Mouse (Mus musculus) CH12F3 (cell line): ENCODE measurements around the gene Rep15.

Source experiments
- in situ Hi-C: fragments of 300-500 bp; cut with MboI; formaldehyde crosslinking; loops from 2 replicates; pipeline ENCODE4 v1.14.3; 2020; ENCODE audit warnings: low sequenced_read_pairs

Gene Rep15

DNA sequence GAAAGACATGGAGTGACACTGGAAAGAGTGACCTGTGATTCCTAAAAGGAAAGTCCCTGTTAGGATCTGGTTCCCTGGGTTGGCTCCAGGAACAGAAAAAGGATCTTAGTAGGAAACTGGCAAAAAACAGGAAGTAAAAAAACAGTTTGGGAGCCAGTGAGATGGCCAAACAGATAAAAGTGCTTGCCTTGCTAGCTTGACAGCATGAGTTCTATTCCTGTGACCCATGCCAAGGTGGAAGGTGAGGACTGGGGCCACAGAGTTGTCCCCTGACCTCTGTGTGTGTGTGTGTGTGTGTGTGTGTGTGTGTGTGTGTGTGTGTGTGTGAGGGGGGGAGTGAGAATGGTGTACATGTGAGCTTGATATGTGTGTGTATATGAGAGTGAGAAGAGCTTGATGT lies 8.8 kb upstream of the Rep15 start:
- in situ Hi-C loops, result loop anchor here (25.0 kb wide), 1 partner anchor 464 kb away; the partner anchor contains the start of gene Ccdc91

DNA sequence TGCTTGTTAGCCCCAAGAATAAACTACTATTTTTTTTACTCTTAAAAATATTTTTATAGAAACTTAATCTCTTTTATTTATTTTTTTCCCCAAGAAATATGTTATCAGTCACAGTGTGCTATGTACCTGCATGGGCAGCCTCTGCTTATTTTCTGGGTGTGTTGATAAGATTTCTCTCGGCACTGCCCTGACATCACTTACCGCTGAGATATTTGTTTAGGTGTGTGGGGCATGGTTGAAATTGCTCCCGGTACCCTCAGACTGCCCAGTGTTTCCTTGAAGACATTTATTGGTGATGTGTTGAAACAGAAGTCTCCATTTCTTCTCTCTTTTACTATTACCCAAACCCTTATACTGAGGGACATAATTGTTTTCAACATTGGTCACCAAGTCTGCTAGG lies 7.6 kb upstream of the Rep15 start:
- in situ Hi-C loops, result loop anchor here (25.0 kb wide), 1 partner anchor 463 kb away; the partner anchor contains the start of gene Ccdc91

DNA sequence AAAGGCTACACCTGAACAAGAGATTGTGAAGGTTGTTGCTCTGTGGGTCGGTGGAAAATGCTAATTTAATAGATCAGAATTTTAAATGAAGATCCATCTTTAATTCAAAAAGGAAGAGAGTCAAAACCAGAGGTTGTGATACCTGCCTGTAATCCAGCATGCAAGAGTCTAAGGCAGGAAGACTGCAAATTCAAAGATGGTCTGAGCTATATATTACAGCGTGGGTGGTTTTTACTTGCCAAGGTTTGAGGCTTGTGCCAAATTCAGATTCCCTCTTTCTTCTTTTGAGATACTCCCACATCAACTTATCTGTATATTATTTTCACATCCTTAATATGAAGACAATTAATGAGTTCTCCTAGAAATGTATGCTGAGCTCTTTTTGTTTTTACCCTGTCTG lies 4.0 kb upstream of the Rep15 start:
- in situ Hi-C loops, result no loop called here

- in situ Hi-C loops, result no loop called here
These were observed 2.8 kb upstream of the Rep15 start for GRCm38 (mm10) chr6:147029591-147029990.

DNA sequence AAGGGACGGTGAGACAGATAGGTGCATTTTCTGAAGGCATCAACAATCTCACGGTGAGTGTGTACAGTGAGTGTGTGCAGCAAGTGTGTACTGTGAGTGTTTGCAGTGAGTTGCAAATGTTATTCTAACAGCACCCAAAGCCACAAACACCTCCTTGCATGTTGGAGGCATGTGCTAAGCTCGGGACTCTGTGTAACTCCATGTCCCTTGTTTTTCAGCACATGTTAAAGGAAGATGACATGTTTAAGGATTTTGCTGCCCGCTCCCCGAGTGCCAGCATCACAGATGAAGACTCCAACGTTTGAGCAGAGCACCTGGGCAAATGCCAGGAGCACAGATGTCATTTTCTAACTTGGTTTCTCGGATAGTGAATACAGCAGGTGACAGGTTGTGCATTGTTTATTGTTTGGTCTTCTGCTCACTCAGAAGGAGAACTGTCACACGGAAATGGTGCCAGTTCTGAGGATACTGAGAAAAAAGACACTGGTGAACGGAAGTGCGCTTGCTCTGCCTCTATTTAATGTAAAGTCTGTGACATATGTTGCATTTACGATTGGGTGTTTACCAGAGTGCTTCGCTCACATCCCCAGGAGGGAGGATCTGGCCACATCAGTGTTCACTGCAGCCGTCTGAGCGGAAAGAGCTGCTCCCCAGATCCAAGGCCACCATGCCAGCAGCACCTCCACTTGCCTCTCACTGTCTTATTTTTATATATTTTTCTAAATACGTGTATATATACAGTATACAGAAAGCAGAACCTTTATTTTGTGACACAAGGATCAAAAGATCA lies 2.1 kb upstream of the Rep15 start:
- in situ Hi-C loops, result no loop called here

DNA sequence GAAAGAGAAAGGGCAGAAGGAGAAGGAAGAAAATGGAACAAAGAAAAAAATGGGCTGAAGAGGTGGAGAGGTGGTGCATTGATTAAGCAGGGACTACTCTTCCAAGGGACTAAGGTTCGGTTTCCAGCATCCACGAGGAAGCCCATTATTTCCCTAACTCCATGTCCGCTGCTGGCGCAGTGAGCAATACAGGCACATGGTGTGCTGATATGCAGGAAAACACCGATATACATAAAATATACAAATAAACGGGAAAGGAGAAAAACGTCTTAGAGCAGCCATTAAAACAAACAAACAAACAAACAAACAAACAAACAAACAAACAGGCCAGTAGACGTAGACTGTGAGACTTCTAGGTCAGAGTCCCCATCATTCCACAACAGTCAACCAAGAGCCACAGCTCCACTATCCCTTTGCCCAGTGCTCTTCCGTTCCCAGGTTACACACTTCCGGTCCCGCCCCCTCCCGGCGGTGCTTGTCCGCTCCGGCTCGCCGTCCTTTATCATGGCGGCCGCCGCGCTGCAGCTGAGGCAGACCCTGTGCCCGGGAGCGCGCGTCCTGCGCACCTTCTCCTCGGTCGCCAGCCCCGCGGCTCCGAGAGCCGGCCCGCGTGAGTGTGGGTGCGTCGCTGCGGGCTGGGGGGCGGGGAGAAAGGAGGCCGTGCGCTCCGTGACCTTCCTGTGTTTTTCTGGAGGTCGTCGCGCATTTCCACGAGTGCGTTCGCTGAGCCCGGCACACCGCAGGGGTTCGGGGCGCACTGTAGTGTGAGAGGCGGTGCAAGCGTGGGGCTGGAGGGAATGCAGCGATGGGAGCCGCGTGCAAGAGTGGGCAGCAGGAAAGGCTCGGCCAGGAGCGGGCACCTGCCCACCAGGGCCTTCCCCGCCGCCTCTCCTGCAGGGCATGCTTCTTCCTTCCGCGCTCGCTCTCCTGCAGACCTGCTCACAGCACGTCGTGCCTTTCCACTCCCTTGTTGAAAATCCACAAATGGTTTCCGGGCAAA lies 10.2 kb downstream of the Rep15 start, which contains the start of gene Mrps35:
TSS of gene Mrps35 (plus strand) at position 474 of the 1,000 bp plus-strand sequence.
- in situ Hi-C loops, result no loop called here

- in situ Hi-C loops, result no loop called here
These were observed 11.2 kb downstream of the Rep15 start for GRCm38 (mm10) chr6:147043633-147044032.

GRCm38 (mm10) chr6:147049239-147049805 lies 16.9 kb downstream of the Rep15 start:
- in situ Hi-C loops, result no loop called here

GRCm38 (mm10) chr6:147051666-147052065 lies 19.3 kb downstream of the Rep15 start:
- in situ Hi-C loops, result no loop called here

DNA sequence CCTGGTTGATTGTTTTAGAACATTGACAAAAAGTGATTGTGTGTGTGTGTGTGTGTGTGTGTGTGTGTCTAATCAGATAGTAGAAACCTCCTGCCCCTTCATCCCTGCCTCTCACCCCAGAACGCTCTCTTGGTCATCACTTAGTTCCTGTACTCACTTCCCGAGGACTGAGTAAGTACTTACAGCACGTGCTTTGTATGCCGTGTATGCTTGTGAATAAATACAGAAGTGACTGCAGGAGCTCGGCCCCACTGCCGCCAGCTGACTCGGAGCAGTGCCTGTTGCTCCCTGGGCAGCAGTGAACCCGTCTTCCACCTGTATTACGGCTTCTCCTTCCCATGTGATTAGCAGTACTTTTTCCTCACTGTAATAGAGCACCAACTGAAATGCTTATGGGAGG lies 20.1 kb downstream of the Rep15 start:
- in situ Hi-C loops, result no loop called here

- in situ Hi-C loops, result no loop called here
These were observed 21.6 kb downstream of the Rep15 start for GRCm38 (mm10) chr6:147053785-147054646.

DNA sequence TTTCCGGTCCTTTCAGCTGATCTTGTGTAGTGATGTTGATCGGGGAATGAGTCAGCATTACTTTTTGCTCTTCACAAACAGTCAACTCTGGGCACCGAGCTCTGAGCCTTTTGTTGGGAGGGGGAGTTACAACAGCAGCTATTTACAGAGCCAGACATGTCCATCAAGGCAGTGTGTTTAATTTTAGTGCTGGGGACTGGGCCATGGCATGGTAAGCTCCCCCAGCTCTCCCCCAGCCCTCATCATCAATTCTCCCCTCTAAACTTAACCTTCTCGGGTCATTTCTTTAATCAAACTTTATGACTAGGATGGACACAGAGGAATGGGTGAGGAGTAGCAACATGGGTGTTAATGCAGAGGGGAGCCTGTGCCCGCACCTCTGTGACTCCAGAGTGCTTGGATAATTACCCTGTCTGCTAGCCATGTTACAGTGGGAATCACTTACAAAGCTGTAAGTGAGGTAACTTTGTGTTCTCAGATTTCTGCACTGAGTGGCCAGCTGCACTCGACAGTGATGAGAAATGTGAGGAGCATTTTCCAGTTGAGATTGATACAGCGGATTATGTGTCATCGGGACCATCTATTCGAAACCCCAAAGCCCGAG lies 23.1 kb downstream of the Rep15 start:
- in situ Hi-C loops, result no loop called here

DNA sequence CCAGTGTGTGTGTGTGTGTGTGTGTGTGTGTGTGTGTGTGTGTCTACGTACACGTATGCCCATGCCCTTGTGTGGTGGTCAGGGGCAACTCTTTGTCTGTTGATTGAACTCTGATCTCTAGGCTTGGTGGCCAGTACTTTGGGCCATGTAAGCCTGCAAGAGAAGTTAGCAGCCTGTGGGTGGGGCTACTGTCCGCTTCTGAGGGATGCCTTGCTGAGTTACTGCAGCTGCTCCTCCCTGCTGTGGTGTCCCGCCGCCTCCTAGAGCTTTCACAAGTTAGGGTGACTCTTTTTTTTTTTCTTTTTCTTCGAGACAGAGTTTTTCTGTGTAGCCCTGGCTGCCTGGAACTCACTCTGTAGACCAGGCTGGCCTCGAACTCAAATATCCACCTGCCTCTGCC lies 26.9 kb downstream of the Rep15 start:
- in situ Hi-C loops, result no loop called here

DNA sequence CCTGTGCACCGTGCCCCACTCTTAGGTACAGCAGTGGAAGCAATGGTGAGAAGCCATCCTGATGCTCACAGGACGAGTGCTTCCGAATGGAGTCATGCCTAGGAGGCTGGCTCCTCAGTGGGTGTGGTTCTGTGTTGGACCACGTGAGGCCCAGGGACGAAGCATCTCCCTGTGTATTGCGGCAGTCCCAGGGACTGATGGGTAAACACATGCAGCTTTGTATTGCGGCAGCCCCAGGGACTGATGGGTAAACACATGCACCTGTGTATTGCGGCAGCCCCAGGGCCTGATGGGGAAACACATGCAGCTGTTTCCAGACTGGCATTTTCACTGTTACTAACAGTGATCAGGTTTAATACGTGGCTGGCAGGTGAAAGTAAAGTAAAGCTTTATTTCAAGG lies 29.2 kb downstream of the Rep15 start:
- in situ Hi-C loops, result no loop called here

DNA sequence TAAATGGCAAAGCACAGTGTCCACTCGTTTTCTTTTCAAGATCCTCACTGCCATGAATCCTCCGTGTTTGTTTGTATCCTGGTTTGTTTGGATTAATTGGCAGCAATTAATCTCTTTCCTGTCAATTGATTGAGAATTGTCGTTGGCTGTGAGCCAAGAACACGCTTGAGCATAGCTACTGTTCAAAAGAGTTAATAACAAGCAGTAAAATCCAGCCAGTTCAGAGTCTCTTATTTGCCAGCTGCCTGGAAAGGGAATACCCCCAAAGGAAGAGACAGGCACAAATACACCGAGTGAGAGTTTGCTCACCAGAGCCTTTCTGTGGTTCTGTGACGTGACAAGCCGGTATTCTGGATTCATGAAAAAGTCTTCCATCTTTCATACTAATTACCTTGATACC lies 29.6 kb downstream of the Rep15 start:
- in situ Hi-C loops, result no loop called here

- in situ Hi-C loops, result no loop called here
These were observed 30.3 kb downstream of the Rep15 start for GRCm38 (mm10) chr6:147062694-147063093.

GRCm38 (mm10) chr6:147064226-147064943 lies 32.0 kb downstream of the Rep15 start:
- in situ Hi-C loops, result no loop called here

- in situ Hi-C loops, result no loop called here
These were observed 32.5 kb downstream of the Rep15 start for GRCm38 (mm10) chr6:147064944-147065261.

DNA sequence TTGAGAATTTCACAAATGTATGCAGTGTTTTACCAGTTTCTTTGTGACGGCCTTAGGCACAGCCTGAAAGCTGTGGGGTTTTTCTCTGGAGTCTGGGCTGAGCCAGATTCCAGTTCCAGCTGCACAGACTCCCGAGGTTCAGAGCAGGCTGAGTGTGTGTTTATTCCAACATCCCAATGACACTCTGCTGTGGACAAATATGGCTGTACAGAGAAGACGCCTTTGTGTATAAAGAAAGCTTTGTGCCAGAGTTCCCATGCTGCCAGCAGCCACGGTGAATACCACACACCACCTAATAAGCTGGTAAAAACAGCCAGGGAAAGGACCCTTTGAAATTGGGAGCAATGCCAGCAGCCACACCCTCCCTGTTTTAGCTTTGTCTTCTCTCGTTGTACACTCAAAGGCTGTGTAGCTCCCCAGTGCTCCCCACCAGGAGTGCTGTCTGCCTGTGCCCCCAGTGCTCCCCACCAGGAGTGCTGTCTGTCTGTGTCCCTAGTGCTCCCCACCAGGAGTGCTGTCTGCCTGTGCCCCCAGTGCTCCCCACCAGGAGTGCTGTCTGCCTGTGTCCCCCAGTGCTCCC lies 43.5 kb downstream of the Rep15 start:
- in situ Hi-C loops, result no loop called here
